Mouse (Mus musculus): Measurements from ENCODE around the gene Ctr9. TPM values are rescaled to one million over a fixed set of nuclear protein-coding genes. Genes with fewer than 3 reads are reported as not detected.

Ctr9 gene
- 15.0 and 16.0 TPM in 2 replicates for polyA plus RNA-seq (2012)

DNA sequence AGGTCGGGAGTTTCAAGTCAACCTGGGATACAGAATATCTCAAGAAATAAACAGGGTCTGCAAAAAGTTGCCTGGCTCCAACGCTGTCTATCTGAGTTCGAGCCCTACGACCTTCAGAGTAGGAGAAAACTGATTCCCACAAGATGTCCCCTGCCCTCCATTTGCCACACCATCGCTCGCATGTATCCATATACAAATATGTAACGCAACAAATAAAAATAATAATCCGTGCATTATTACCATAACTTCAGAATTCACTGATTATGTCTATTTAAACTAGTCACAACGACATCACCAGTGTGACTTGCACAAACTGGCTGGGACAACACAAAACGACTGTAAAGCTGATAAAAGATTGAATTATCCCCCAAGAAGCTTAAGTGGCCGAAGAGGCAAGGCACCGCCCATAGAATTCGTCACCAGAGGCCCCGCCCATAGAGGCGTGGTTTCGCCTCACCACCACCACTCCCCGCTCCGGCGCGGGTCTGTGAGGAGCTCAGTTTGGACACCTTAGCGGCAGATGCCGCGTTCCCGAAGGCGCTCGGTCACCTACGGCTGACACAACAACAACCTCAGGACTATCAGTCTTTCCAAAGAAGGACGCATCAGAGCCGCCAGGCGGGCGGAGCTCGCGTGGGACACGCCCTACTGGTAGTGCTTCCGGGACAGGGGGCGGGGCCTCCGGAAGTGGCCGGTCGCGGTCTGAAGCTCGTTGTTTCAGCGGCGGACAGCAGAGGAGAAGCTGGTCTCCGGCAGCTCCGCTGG lies at the start of gene Ctr9:
Ctr9 (plus strand) TSS at position 671 of the 765 bp plus-strand sequence.
- TF ChIP-seq GATA1 (IDR thresholded peaks at IDR 0.05; ENCODE audit: low read length), result no peak

DNA sequence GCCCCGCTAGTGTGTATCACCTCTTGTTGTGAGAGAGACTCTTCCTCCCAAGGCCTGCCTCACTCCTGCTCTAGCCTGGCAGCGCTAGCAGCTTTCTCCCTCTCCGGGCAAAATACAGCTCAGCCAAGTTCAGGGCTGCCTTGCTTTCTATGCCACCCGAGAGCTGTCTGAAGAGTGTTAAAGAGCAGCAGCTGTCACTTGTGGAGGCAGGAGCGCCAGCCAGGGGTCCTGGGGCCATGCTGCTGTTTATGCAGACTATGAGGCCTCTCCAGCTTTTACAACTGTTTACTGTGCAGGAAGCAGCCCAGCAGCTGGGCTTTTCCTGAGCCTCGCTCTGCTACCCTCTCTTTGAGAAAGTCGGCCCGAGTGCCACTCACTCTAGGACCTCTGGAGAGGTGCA lies 47.7 kb upstream of the Ctr9 start:
- no peak for TF ChIP-seq GATA1 (IDR thresholded peaks at IDR 0.05; ENCODE audit: low read length)

DNA sequence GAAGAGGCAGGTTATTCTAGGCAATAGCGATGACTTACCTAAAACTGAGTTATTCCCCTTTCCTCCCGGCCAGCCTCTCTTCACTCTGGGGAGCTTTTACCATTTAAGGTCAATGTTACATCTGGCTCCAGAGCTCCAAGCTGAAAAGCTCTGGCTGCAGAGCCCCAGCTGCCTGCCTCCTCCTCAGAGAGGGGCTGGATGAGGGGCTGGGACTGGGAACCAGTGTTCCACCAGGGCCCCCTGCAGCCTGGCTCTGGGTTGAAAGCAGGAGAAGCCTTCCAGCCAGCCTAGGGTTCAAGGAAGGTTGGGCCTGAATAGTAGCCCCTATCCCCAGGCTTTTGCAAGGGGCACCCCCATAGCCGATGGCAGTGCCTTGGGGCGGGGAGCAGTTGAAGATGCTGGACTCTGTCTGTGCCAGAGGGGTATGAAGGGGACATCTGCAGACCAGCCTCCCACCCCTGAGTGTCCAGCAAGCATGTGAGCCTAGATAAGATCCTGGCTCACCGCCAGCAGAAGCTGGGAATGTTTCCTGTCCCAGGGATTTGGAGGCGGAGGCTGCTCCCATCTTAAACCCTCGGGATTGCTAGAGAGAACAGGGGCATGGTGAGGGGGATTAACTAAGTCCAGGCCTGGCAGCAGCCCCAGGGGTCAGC lies 46.6 kb upstream of the Ctr9 start, which contains the start of gene Mrvi1:
Mrvi1 (minus strand) TSS at position 409 of the 653 bp plus-strand sequence.
- TF ChIP-seq GATA1 (IDR thresholded peaks at IDR 0.05; ENCODE audit: low read length), result no peak

DNA sequence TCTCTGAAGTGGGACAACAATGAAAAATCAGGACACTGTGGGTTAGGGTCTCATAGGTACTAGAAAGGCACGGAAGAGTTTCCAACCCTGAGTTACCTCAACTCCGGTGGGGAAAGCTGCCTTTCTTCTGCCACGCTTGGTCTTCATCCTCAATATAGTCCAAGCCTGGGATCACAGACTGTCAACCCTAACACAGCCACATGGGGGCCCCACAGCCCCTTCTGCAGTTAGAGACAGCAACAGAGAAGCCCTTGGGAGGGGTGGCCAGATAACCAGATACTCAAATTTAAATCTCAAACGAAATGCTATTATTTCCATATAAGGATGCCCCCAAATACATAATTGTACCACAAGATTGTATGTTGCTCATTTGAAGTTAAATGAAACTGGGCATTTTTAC lies 46.0 kb upstream of the Ctr9 start:
- no peak for TF ChIP-seq GATA1 (IDR thresholded peaks at IDR 0.05; ENCODE audit: low read length)

DNA sequence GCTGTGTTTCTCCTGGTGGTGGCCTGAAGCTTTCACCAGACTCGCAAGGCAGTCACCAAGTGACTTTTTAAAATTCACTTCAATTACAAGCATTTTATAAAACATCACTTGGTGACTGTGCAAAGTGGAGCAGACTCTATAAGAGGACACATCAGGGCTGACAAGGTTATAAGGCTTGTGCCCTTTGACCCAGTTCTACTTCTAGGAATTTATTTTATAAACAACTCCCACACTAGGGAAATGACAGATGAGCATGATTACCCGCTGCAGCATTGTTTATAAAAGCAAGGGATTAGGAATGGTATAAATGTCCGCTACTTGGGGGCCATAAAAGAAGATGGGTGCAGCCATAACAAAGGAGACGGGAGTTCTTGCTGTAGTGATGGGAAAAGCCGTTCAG lies 45.1 kb upstream of the Ctr9 start:
- TF ChIP-seq GATA1 (IDR thresholded peaks at IDR 0.05; ENCODE audit: low read length), result no peak

DNA sequence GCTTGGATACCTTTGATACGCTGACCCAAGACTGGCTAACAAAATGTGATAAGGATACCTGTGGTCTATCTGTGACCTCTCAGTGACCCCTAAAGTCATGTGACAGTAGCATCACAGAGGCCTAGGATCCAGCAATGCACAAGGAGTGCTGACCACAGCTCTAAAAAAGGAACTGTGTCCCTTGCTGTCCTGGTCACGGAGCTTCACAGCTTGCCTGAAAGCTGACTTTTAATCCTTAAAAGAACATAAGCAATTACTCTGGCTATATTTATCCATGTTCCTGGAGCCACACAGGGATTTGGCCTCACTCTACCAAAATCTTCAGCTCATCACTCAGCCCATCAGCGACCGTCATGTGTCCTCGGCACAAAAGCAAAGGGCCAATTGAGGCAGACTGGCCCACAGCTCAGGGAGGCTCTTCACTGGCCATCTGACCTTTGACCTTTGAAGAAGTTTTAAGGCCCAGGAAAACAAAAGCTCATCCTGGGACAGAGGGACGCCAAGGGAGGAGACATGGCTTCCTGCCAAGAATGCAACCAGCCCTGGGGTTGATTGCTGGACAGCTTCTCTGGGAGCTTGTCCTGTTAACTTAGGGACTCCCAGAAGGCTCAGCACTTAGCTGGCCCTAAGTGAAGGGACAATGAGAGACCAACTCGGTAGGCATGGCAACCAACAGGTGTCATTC lies 43.0 kb upstream of the Ctr9 start:
- no peak for TF ChIP-seq GATA1 (IDR thresholded peaks at IDR 0.05; ENCODE audit: low read length)

DNA sequence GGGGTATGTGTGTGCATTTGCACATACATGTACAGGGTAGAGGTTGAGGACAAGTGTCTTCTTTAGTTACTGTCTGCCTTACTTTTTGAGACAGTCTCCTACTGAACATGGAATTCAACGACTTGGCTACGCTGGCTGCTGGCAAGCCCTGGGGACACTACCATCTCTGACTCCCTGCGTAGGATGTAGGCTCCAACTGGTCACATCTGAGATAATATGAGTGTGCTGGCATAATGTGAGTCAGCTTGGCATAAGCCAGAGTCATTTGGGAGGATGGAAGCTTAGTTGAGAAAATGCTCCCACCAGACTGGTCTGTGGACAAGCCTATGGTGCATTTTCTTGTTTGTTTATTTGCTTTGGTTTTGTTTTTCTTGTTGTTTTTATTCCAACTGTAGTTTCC lies 40.7 kb upstream of the Ctr9 start:
- no peak for TF ChIP-seq GATA1 (IDR thresholded peaks at IDR 0.05; ENCODE audit: low read length)

DNA sequence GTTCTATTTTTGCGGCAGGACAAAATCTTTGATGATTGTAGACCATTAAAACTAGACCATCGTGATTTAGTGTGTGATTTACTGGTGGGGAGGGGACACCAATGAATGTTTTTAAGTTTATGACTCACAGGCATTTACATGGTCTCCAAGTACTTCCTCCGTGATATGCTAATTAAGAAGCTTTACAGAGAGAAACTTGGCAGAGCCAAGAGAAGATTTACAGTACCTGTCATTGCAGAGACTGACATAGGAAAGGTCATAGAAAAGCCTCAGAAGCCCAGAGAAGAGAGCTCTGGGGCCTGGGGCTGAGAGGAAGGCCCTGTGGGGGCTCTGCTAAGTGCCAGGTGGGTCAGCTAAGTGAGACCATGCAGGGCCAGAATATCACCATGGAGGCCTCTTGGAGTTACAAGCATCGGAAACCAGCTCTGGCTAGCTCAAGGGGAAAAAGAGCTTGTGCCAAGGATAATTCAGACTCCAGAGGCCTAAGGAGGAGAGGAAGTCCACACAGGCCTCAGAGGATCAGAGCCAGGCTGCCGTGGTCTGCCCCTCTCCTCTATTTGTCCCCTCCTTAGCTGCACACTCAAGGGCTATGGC lies 39.4 kb upstream of the Ctr9 start:
- no peak for TF ChIP-seq GATA1 (IDR thresholded peaks at IDR 0.05; ENCODE audit: low read length)

DNA sequence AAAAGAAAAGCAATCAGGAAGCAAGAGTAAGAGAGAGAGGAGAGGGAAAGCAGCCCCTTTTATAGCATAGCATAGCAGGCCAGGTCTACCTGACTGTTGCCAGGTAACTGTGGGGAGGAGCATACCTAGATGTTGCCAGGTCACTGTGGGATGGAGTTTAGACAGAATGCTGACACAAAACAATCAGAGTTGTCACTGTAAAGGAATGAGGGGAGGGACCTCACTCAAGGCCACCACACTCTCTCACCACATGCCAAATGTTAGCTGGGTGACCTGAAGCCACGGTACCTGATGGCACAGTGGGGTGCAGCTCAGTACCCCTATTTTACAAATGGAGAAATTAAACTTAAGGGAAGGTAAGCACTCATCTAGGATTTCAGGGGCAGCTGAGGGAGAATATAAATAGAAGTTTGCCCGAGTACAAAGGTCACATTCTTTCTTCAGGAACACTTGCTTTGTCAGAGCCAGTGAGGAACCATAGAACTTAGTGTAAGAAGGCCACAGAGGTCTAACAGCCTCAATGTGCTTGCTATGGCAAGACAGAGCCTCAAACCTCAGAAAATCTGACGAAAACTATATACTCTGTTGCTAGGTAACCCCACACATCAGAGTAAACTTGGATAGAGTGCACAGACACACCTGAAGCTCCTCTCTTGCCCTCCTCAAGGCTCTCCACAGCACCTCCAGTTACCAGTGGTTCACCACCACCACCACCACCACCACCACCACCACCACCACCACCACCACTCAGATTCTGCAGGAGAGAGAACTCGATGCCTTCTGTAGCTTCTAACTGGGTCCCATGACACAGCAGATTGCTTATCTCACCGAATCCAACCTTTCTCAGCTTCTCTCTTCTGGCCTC lies 38.2 kb upstream of the Ctr9 start:
- TF ChIP-seq GATA1 (IDR thresholded peaks at IDR 0.05; ENCODE audit: low read length), result no peak

DNA sequence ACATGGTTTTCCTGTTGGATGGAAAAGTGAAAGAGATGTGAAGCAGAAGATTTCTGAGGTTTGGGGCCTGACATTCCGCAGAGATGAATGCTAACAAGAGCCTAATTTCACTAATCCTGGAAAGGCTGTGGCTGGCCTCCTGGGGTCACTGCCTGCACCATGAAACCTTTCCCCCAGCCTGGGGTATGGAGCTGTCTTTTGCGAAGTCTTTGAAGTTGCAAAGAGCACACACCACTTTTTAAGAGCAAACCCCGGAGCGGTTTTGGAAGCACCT lies 37.6 kb upstream of the Ctr9 start:
- TF ChIP-seq GATA1 (IDR thresholded peaks at IDR 0.05; ENCODE audit: low read length), result no peak

DNA sequence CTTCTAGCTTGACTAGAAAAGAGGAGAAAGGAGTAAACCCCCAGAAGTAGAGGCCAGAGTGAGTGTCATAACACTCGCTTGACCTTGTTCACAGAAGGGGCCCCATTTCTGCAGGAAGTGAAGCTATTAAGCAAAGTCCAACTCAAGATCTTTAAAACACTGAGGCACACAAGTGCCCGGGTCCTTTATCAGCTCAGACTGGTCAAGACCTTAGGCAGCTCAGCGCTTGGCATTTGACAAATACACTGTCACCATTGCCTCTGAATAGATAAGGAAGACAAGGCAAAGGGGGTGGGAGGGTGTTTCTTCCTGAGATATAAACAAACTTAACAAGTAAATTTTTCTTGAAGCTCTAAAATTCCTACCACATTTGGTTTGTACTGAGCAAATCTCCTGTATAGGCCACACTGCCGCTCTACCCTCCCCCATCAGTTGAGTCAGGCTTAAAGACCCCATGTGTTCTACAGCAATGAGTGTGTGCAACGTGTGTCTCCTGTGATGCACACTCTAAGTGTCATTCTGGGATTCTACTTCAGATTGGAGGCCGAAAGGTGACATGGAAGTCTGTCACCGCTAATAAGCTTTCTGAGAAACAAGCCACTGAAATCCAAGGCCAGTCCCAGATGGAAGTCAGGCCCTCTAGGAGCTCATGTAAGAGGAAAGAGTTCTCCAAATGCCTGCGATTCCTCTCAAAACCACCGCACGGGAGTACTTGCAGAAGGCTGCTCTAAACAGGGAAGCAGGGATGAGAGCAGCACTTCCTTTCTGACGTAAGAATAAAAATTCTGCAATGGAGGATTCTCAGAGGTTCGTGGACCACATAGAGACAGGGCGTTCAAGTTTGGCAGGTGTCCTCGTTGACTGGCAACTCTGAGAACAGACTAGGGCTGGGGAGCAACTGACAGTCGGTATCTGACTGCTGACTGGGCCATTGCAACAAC lies 29.6 kb upstream of the Ctr9 start:
- no peak for TF ChIP-seq GATA1 (IDR thresholded peaks at IDR 0.05; ENCODE audit: low read length)

DNA sequence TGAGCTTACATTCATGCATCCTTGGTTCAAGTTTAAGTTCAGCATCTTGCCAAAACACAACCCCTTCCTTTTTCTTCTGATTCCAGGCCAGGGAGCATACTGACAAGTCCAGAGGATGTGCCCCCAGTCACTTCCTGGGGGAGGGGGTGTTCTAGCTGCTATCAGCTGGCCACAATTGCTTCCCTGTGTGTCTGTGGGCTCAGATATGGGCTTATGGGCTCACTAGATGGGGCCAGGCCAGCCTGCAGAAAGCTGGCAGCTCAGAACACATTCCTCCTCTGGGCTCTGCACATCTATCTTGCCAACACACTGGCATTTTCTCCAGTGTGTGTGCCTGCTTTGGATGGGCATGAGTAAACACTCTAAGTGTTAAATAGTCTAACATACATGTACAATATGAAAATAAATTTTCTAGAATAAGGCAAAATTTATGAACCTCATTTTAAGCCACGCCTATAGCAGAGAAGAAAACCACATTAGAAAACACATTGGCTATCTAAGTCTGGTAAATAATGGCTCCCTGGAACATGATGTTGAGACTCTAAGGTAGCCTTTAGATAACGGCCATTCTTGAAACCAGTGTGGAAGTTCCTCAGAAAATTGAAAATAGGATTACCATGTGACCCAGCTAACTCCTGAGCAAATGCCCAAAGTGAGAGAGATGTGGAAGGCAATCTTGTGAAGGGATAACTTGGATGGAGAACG lies 24.5 kb upstream of the Ctr9 start:
- peak; percentile 88 for TF ChIP-seq GATA1 (IDR thresholded peaks at IDR 0.05; ENCODE audit: low read length)

DNA sequence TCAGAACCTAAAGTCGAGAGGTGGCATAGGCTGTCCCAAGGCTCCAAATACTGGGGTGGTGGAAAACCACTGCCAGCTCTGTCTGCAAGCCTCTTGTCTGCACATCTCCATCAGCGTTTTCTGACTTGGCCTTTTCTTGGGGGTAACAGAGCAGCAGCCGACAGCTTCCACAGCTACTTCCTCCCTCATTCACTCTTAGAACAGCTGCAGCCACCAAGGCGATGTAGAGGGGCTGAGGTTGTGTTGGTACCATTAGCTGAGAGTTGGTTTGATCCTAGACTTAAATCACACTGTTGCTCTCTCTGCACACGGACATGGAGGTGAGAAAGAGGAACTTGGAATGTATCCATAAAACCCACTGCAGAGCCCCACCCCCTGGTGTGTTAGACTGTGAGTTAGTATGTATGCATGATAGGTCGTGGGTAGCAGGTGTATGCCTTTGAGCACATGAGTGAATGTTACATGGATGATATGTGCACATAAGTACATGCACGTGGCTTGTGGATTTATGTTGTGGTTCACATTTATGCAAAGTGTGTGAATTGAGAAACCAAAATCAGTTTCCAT lies 14.6 kb upstream of the Ctr9 start:
- TF ChIP-seq GATA1 (IDR thresholded peaks at IDR 0.05; ENCODE audit: low read length), result no peak

Data from G1E-ER4 (cell line).